Mouse (Mus musculus): ENCODE results near the gene Tax1bp3.

GRCm38 (mm10) chr11:73199230-73199712 is 22.4 kb downstream of the Tax1bp3 start, which contains the start of gene Shpk:
- no peak for TF ChIP-seq CTCF (IDR thresholded peaks at IDR 0.05; ENCODE audit: extremely low read depth, insufficient read length, insufficient replicate concordance, low read depth, low read length)
- peak; percentile 62 for TF ChIP-seq POLR2A (IDR thresholded peaks at IDR 0.05; ENCODE audit: low read depth, low read length)
